In genomic region chr17:24056636-24057625, GRCm38 (mm10) we compare ENCODE assay signal across 29 mouse cellular contexts. TPM values are rescaled to one million over a fixed set of nuclear protein-coding genes. Genes with fewer than 3 reads are reported as not detected.
DNase-seq lines count a peak whose midpoint lies in the region; ATAC-seq and TF ChIP-seq lines count a peak whose summit lies in the region.
"Had no signal": no experiment of that assay in that cellular context is flagged by ENCODE, and none has a peak within 500 bp of the region (broad histone marks: within the 10 kb centered on the region; RNA-seq: fewer than 3 reads in every experiment).

No protein-coding gene starts in this region.

- TF ChIP-seq CTCF in lung, adult 2 months (IDR thresholded peaks at IDR 0.05; ENCODE audit: insufficient read depth, low read length): no peak
- no peak for TF ChIP-seq CTCF in small intestine, adult 2 months (IDR thresholded peaks at IDR 0.05; ENCODE audit: extremely low read depth, insufficient read length, insufficient replicate concordance, low read depth, low read length)

- TF ChIP-seq POLR2A in lung, adult 2 months (IDR thresholded peaks at IDR 0.05; ENCODE audit: borderline replicate concordance, extremely low read depth, low read depth, low read length): no peak
- 0 out of 2 replicates have a peak, but pooled peaks have one; percentile 23 for TF ChIP-seq POLR2A in small intestine, adult 2 months (IDR thresholded peaks at IDR 0.05; ENCODE audit: low read depth, low read length)

- H3K9me3 ChIP-seq in kidney, embryonic 14.5 days (ENCODE audit: control insufficient read depth, low read length): no peaks in the 10 kb centered on the region
- no peaks in the 10 kb centered on the region for H3K9me3 ChIP-seq in intestine, embryonic 15.5 days
- H3K9me3 ChIP-seq in midbrain, embryonic 14.5 days (ENCODE audit: control insufficient read depth, low read length): no peaks in the 10 kb centered on the region
- H3K9me3 ChIP-seq: embryonic facial prominence, embryonic 15.5 days; forebrain, embryonic 15.5 days; heart, embryonic 10.5 days; hindbrain, embryonic 15.5 days; limb, embryonic 13.5 days; liver, embryonic 12.5 days; midbrain, embryonic 10.5 days had no signal

- WGBS in kidney, embryonic 14.5 days: 95% methylated on average over 14 of the region's 14 CpGs
- WGBS in lung, adult 2 months: 82% methylated on average over 14 of the region's 14 CpGs
- 89% methylated on average over 14 of the region's 14 CpGs for WGBS in intestine, embryonic 15.5 days
- 61% methylated on average over 14 of the region's 14 CpGs for WGBS in small intestine, adult 2 months
- WGBS in midbrain, embryonic 14.5 days: 95% methylated on average over 14 of the region's 14 CpGs

- H3K9ac ChIP-seq in kidney, embryonic 14.5 days (ENCODE audit: low read depth, low read length): no peak overlapping the region
- no peak overlapping the region for H3K9ac ChIP-seq in intestine, embryonic 15.5 days
- no peak overlapping the region for H3K9ac ChIP-seq in midbrain, embryonic 14.5 days (replicated peaks; ENCODE audit: low read length)
- H3K9ac ChIP-seq: embryonic facial prominence, embryonic 15.5 days; forebrain, embryonic 15.5 days; hindbrain, embryonic 15.5 days; limb, embryonic 13.5 days; liver, embryonic 12.5 days had no signal

- H3K4me3 ChIP-seq in kidney, embryonic 14.5 days (ENCODE audit: low read length): no peak overlapping the region
- H3K4me3 ChIP-seq in lung, adult 2 months (replicated peaks; ENCODE audit: extremely low read depth, low read depth, low read length): no peak overlapping the region
- no peak overlapping the region for H3K4me3 ChIP-seq in intestine, embryonic 15.5 days (replicated peaks)
- no peak overlapping the region for H3K4me3 ChIP-seq in small intestine, adult 2 months (ENCODE audit: low read depth, low read length)
- H3K4me3 ChIP-seq in midbrain, embryonic 14.5 days (replicated peaks; ENCODE audit: low read depth, low read length): no peak overlapping the region
- H3K4me3 ChIP-seq: embryonic facial prominence, embryonic 15.5 days; forebrain, embryonic 15.5 days; heart, embryonic 10.5 days; hindbrain, embryonic 15.5 days; limb, embryonic 13.5 days; liver, embryonic 12.5 days; midbrain, embryonic 10.5 days had no signal

- no peak overlapping the region for H3K4me2 ChIP-seq in kidney, embryonic 14.5 days (replicated peaks; ENCODE audit: low read depth, low read length)
- H3K4me2 ChIP-seq in intestine, embryonic 15.5 days (replicated peaks): no peak overlapping the region
- no peak overlapping the region for H3K4me2 ChIP-seq in midbrain, embryonic 14.5 days (ENCODE audit: low read length)
- H3K4me2 ChIP-seq: embryonic facial prominence, embryonic 15.5 days; forebrain, embryonic 15.5 days; hindbrain, embryonic 15.5 days; limb, embryonic 13.5 days; liver, embryonic 12.5 days had no signal

- peaks cover 75% of the 10 kb centered on the region for H3K36me3 ChIP-seq in kidney, embryonic 14.5 days (ENCODE audit: control insufficient read depth, insufficient read depth, low read length)
- peaks cover 60% of the 10 kb centered on the region for H3K36me3 ChIP-seq in intestine, embryonic 15.5 days
- H3K36me3 ChIP-seq in small intestine, adult 2 months (ENCODE audit: control insufficient read depth, insufficient read depth, low read length): peaks cover 79% of the 10 kb centered on the region
- H3K36me3 ChIP-seq in midbrain, embryonic 14.5 days (ENCODE audit: control insufficient read depth, insufficient read depth, low read length): peaks cover 82% of the 10 kb centered on the region

- peak; percentile 34 for DNase-seq in kidney, adult 11 months
- DNase-seq in lung, postnatal 25 days (ENCODE audit: low spot score): peak; percentile 16
- DNase-seq in lung, adult 2 months: no peak
- no peak for DNase-seq in midbrain, embryonic 14.5 days
- DNase-seq in adrenal gland, postnatal 36 days: no peak
- DNase-seq: adrenal gland, postnatal 10 days; gastrocnemius, postnatal 10 days; heart, postnatal 4 days; lung, adult 18-20 months; thymus, postnatal 14 days had no signal

- H3K4me1 ChIP-seq in kidney, embryonic 14.5 days (ENCODE audit: control insufficient read depth, insufficient read depth, low read length): no peaks in the 10 kb centered on the region
- no peaks in the 10 kb centered on the region for H3K4me1 ChIP-seq in lung, adult 2 months (ENCODE audit: control insufficient read depth, insufficient read depth, low read length)
- H3K4me1 ChIP-seq in intestine, embryonic 15.5 days (replicated peaks): no peaks in the 10 kb centered on the region
- H3K4me1 ChIP-seq in small intestine, adult 2 months (ENCODE audit: control insufficient read depth, insufficient read depth, insufficient read length, low read length): peaks cover 34% of the 10 kb centered on the region
- H3K4me1 ChIP-seq in midbrain, embryonic 14.5 days (ENCODE audit: control insufficient read depth, insufficient read depth, low read length): no peaks in the 10 kb centered on the region
- H3K4me1 ChIP-seq: embryonic facial prominence, embryonic 15.5 days; forebrain, embryonic 15.5 days; heart, embryonic 10.5 days; hindbrain, embryonic 15.5 days; limb, embryonic 13.5 days; liver, embryonic 12.5 days; midbrain, embryonic 10.5 days had no signal

- no peak overlapping the region for H3K27ac ChIP-seq in kidney, embryonic 14.5 days (ENCODE audit: low read depth, low read length)
- H3K27ac ChIP-seq in intestine, embryonic 15.5 days: no peak overlapping the region
- H3K27ac ChIP-seq in small intestine, adult 2 months (ENCODE audit: insufficient read depth, low read depth, low read length): peak overlapping the region; percentile 98
- H3K27ac ChIP-seq in midbrain, embryonic 14.5 days (replicated peaks; ENCODE audit: low read depth, low read length): no peak overlapping the region
- H3K27ac ChIP-seq: embryonic facial prominence, embryonic 15.5 days; forebrain, embryonic 15.5 days; heart, embryonic 10.5 days; hindbrain, embryonic 15.5 days; limb, embryonic 13.5 days; liver, embryonic 12.5 days; midbrain, embryonic 10.5 days had no signal

- H3K27me3 ChIP-seq in kidney, embryonic 14.5 days (ENCODE audit: control insufficient read depth, insufficient read depth, low read length): no peaks in the 10 kb centered on the region
- H3K27me3 ChIP-seq in intestine, embryonic 15.5 days (replicated peaks): no peaks in the 10 kb centered on the region
- no peaks in the 10 kb centered on the region for H3K27me3 ChIP-seq in small intestine, adult 2 months (ENCODE audit: control insufficient read depth, insufficient read depth, low read length)
- H3K27me3 ChIP-seq in midbrain, embryonic 14.5 days (ENCODE audit: control insufficient read depth, insufficient read depth, low read length): no peaks in the 10 kb centered on the region
- H3K27me3 ChIP-seq: embryonic facial prominence, embryonic 15.5 days; forebrain, embryonic 15.5 days; hindbrain, embryonic 15.5 days; limb, embryonic 13.5 days; liver, embryonic 12.5 days had no signal

- ATAC-seq in kidney, embryonic 14.5 days (ENCODE audit: low FRiP score, low TSS enrichment): no peak
- peak; percentile 87 for ATAC-seq in intestine, embryonic 15.5 days
- ATAC-seq in midbrain, embryonic 14.5 days (ENCODE audit: low FRiP score, low TSS enrichment): no peak
- ATAC-seq: activated CD4-positive, CD25-positive, alpha-beta regulatory T cell, adult 4 months; forebrain, embryonic 15.5 days; liver, embryonic 12.5 days had no signal

RNA-seq across cellular contexts. Expression of gene Kctd5, which starts 16.4 kb away (rescaled TPM):
- polyA plus RNA-seq in kidney, embryonic 14.5 days (2014; fragmentation: Nextera tagmentation; extraction: Ambion mirVana): 46.2 and 65.1 TPM in 2 replicates
- polyA plus RNA-seq in lung, adult 2 months (2012; rRNA removed): 28.4 and 30.3 TPM in 2 replicates
- 64.5 and 66.6 TPM in 2 replicates for polyA plus RNA-seq in intestine, embryonic 15.5 days (2015; fragmentation: Nextera tagmentation; extraction: Ambion mirVana)
- polyA plus RNA-seq in small intestine, adult 2 months (2012; rRNA removed): 51.8 and 74.6 TPM in 2 replicates
- 73.1 and 75.9 TPM in 2 replicates for polyA plus RNA-seq in midbrain, embryonic 14.5 days (2014; fragmentation: Nextera tagmentation; extraction: Ambion mirVana)
- total RNA-seq in adrenal gland, postnatal 36 days (2021): 10 to 100 TPM; 16.2 to 19.4 TPM

RNA-seq across cellular contexts. Expression of gene Prss27, which starts 19.0 kb away (rescaled TPM):
- polyA plus RNA-seq in kidney, embryonic 14.5 days (2014; fragmentation: Nextera tagmentation; extraction: Ambion mirVana): not detected in 2 replicates
- 0.24 and 12.9 TPM in 2 replicates for polyA plus RNA-seq in lung, adult 2 months (2012; rRNA removed)
- polyA plus RNA-seq in intestine, embryonic 15.5 days (2015; fragmentation: Nextera tagmentation; extraction: Ambion mirVana): 0.11 and 0.18 TPM in 2 replicates
- 3.9 and 4.0 TPM in 2 replicates for polyA plus RNA-seq in small intestine, adult 2 months (2012; rRNA removed)
- polyA plus RNA-seq in midbrain, embryonic 14.5 days (2014; fragmentation: Nextera tagmentation; extraction: Ambion mirVana): 0.17 TPM in 1 of 2 replicates, not detected in the other
- total RNA-seq in adrenal gland, postnatal 36 days (2021): under 1 TPM; 0.40 to 0.43 TPM
- total RNA-seq: gastrocnemius, postnatal 10 days; granulocyte monocyte progenitor cell, adult 5-6 weeks; heart, postnatal 4 days; layer of hippocampus, adult 18-20 months; layer of hippocampus, postnatal 14 days; left cerebral cortex, adult 8-10 months; MEL; midbrain, postnatal 0 days had no signal
- polyA plus RNA-seq: activated CD4-positive, CD25-positive, alpha-beta regulatory T cell, adult 4 months; brain, embryonic 14.5 days; liver, embryonic 12.5 days; midbrain, embryonic 10.5 days; midbrain, postnatal 0 days had no signal

RNA-seq across cellular contexts. Expression of gene Prss22, which starts 59.0 kb away (rescaled TPM):
- 0.59 and 0.91 TPM in 2 replicates for polyA plus RNA-seq in kidney, embryonic 14.5 days (2014; fragmentation: Nextera tagmentation; extraction: Ambion mirVana)
- polyA plus RNA-seq in lung, adult 2 months (2012; rRNA removed): 0.11 and 0.96 TPM in 2 replicates
- not detected in 2 replicates for polyA plus RNA-seq in intestine, embryonic 15.5 days (2015; fragmentation: Nextera tagmentation; extraction: Ambion mirVana)
- polyA plus RNA-seq in small intestine, adult 2 months (2012; rRNA removed): 0.06 and 0.25 TPM in 2 replicates
- not detected in 2 replicates for polyA plus RNA-seq in midbrain, embryonic 14.5 days (2014; fragmentation: Nextera tagmentation; extraction: Ambion mirVana)
- not detected for total RNA-seq in adrenal gland, postnatal 36 days (2021)
- total RNA-seq: adrenal gland, postnatal 10 days; gastrocnemius, postnatal 10 days; granulocyte monocyte progenitor cell, adult 5-6 weeks; heart, postnatal 4 days; layer of hippocampus, adult 18-20 months; layer of hippocampus, postnatal 14 days; MEL; midbrain, postnatal 0 days had no signal
- polyA plus RNA-seq: activated CD4-positive, CD25-positive, alpha-beta regulatory T cell, adult 4 months; brain, embryonic 14.5 days; forebrain, embryonic 15.5 days; heart, embryonic 16.5 days; hindbrain, embryonic 15.5 days; liver, embryonic 12.5 days; midbrain, postnatal 0 days had no signal

Comparison
In these comparisons a context has a peak if more than half of its experiments do, and no peak if none do; other contexts are left out.
1. DNase-seq: peak in kidney, adult 11 months (single experiment) and lung, postnatal 25 days (single experiment); none in lung, adult 2 months (single experiment), midbrain, embryonic 14.5 days (single experiment) and adrenal gland, postnatal 36 days (0 of 2).